Mouse (Mus musculus) forebrain, postnatal 0 days (tissue): ENCODE data around the gene Tmbim7. TPM values are rescaled to one million over a fixed set of nuclear protein-coding genes. Genes with fewer than 3 reads are reported as not detected.

Experiments
- ATAC-seq: fragments of 200-750 bp; cut with Nextera tagmentation; 2 replicates; pipeline ENCODE4 v1.8.0; 2017; ENCODE audit warnings: mild to moderate bottlenecking, moderate library complexity
- DNase-seq: peaks from one replicate; pipeline ENCODE4 v3.0.0-alpha.2; 2015
- H3K27ac ChIP-seq: fragments of 300-500 bp; sonication (generic); 2 replicates; pipeline ENCODE4 v1.5.1; 2014; ENCODE audit warnings: low read depth, mild to moderate bottlenecking, antibody characterized with exemption, low read length, moderate library complexity, mixed read lengths
- H3K27me3 ChIP-seq: fragments of 300-500 bp; sonication (generic); 2 replicates; pipeline ENCODE4 v1.6.1; 2014; ENCODE audit warnings: mild to moderate bottlenecking, low read length, mixed read lengths; ENCODE audit not compliant: insufficient read depth
- H3K36me3 ChIP-seq: fragments of 300-500 bp; sonication (generic); 2 replicates; pipeline ENCODE4 v1.6.1; 2014; ENCODE audit warnings: mild to moderate bottlenecking, moderate library complexity; ENCODE audit not compliant: insufficient read depth
- H3K4me1 ChIP-seq: fragments of 300-500 bp; sonication (generic); 2 replicates; pipeline ENCODE4 v1.6.1; 2014; ENCODE audit warnings: antibody characterized with exemption; ENCODE audit not compliant: insufficient read depth
- H3K4me2 ChIP-seq: fragments of 300-500 bp; sonication (generic); 2 replicates; pipeline ENCODE4 v1.6.1; 2014; ENCODE audit warnings: low read depth, mild to moderate bottlenecking, moderate library complexity
- H3K4me3 ChIP-seq: fragments of 300-500 bp; sonication (generic); 2 replicates; pipeline ENCODE4 v1.5.1; 2014; ENCODE audit warnings: low read depth, low read length, mixed read lengths
- H3K9ac ChIP-seq: fragments of 300-500 bp; sonication (generic); 2 replicates; pipeline ENCODE4 v1.6.1; 2014; ENCODE audit warnings: mild to moderate bottlenecking
- H3K9me3 ChIP-seq: fragments of 300-500 bp; sonication (generic); 2 replicates; pipeline ENCODE4 v1.6.1; 2016; ENCODE audit warnings: low read length
- CTCF ChIP-seq: sonication (generic); IDR thresholded peaks from 2 replicates; pipeline ENCODE4 v1.5.1; 2016; ENCODE audit warnings: antibody characterized with exemption, control low read depth, low read depth
- WGBS: fragments of 180-500 bp; shearing (Covaris S2); extraction: QIAGEN DNeasy Blood & Tissue Kit; methylation state at CpG from one replicate; pipeline ENCODE4 v1.1.7; 2014; 5-methylcytosine and 5-hydroxymethylcytosine counted together
- polyA plus RNA-seq: library from polyadenylated mRNA; unstranded; fragments of >200 nt; fragmentation: Nextera tagmentation; extraction: Ambion mirVana; gene quantifications from 2 replicates; pipeline ENCODE4 v1.2.1, GENCODE M21; 2015
- total RNA-seq: library from RNA; depleted of rRNA; stranded (reverse); fragments of >200 nt; gene quantifications from 2 replicates; pipeline ENCODE4 v1.2.3, GENCODE M21; 2014

Tmbim7 gene
- total and polyA plus RNA-seq, 2 experiments from 2014 or later, result not detected

GRCm38 (mm10) chr5:3696031-3696430 lies 45.0 kb downstream of the Tmbim7 start:
- Histone ChIP-seq H3K9ac (no peak overlapping the region), H3K4me2 (no peak overlapping the region), H3K27ac (no peak overlapping the region), H3K4me1 (no peaks in the 10 kb centered on the region), H3K9me3 (no peaks in the 10 kb centered on the region), H3K4me3 (no peak overlapping the region), H3K27me3 (no peaks in the 10 kb centered on the region), H3K36me3 (peaks cover 60% of the 10 kb centered on the region)
- WGBS, result 72% methylated on average over 3 of the region's 3 CpGs
- ATAC-seq, result no peak
- no peak for TF ChIP-seq CTCF
- DNase-seq, result no peak

GRCm38 (mm10) chr5:3700025-3700424 lies 49.0 kb downstream of the Tmbim7 start:
- DNase-seq, result no peak
- H3K36me3 ChIP-seq, result peaks cover 29% of the 10 kb centered on the region
- no peak for TF ChIP-seq CTCF
- H3K4me1 ChIP-seq, result no peaks in the 10 kb centered on the region
- H3K9me3 ChIP-seq, result no peaks in the 10 kb centered on the region
- no peak overlapping the region for H3K27ac ChIP-seq
- WGBS, result 94% methylated on average over 5 of the region's 5 CpGs
- no peak overlapping the region for H3K4me3 ChIP-seq
- H3K4me2 ChIP-seq, result no peak overlapping the region
- no peak overlapping the region for H3K9ac ChIP-seq
- no peaks in the 10 kb centered on the region for H3K27me3 ChIP-seq
- ATAC-seq, result no peak

- H3K9ac ChIP-seq, result no peak overlapping the region
Measured at GRCm38 (mm10) chr5:3702180-3702579, 51.2 kb downstream of the Tmbim7 start.

GRCm38 (mm10) chr5:3715800-3716199 lies 64.8 kb downstream of the Tmbim7 start:
- no peak for DNase-seq
- no peak for TF ChIP-seq CTCF
- no peaks in the 10 kb centered on the region for H3K4me1 ChIP-seq
- WGBS, result 95% methylated on average over 5 of the region's 5 CpGs
- H3K27me3 ChIP-seq, result no peaks in the 10 kb centered on the region
- no peak for ATAC-seq
- no peaks in the 10 kb centered on the region for H3K9me3 ChIP-seq
- H3K4me2 ChIP-seq, result no peak overlapping the region
- H3K27ac ChIP-seq, result no peak overlapping the region
- H3K9ac ChIP-seq, result no peak overlapping the region
- H3K36me3 ChIP-seq, result peaks cover 36% of the 10 kb centered on the region
- no peak overlapping the region for H3K4me3 ChIP-seq

More at GRCm38 (mm10) chr5:3702180-3702579, 51.2 kb downstream of the Tmbim7 start:
- 87% methylated on average over 4 of the region's 4 CpGs for WGBS
- no peak overlapping the region for H3K4me2 ChIP-seq
- H3K4me3 ChIP-seq, result no peak overlapping the region
- no peak overlapping the region for H3K27ac ChIP-seq
- ATAC-seq (no peak), DNase-seq (no peak)
- TF ChIP-seq CTCF, result no peak
- no peaks in the 10 kb centered on the region for H3K27me3 ChIP-seq
- no peaks in the 10 kb centered on the region for H3K4me1 ChIP-seq
- H3K9me3 ChIP-seq, result no peaks in the 10 kb centered on the region
- H3K36me3 ChIP-seq, result peaks cover 23% of the 10 kb centered on the region

- Histone ChIP-seq H3K4me3 (no peak overlapping the region), H3K27me3 (no peaks in the 10 kb centered on the region), H3K36me3 (peaks cover 33% of the 10 kb centered on the region), H3K9ac (no peak overlapping the region), H3K9me3 (no peaks in the 10 kb centered on the region), H3K4me2 (no peak overlapping the region), H3K27ac (no peak overlapping the region), H3K4me1 (no peaks in the 10 kb centered on the region)
- DNase-seq, result no peak
- no peak for TF ChIP-seq CTCF
- WGBS, result 96% methylated on average over 4 of the region's 4 CpGs
- no peak for ATAC-seq
Measured at GRCm38 (mm10) chr5:3719371-3719770, 68.4 kb downstream of the Tmbim7 start.

- 96% methylated on average over 2 of the region's 2 CpGs for WGBS
- H3K36me3 ChIP-seq, result peaks cover 18% of the 10 kb centered on the region
- no peak for ATAC-seq
- H3K4me1 ChIP-seq, result no peaks in the 10 kb centered on the region
- DNase-seq, result no peak
- H3K9me3 ChIP-seq, result no peaks in the 10 kb centered on the region
- H3K27ac ChIP-seq, result no peak overlapping the region
- no peak overlapping the region for H3K4me3 ChIP-seq
- TF ChIP-seq CTCF, result no peak
- H3K4me2 ChIP-seq, result no peak overlapping the region
- H3K27me3 ChIP-seq, result no peaks in the 10 kb centered on the region
- no peak overlapping the region for H3K9ac ChIP-seq
Measured at GRCm38 (mm10) chr5:3722873-3723272, 71.9 kb downstream of the Tmbim7 start.

GRCm38 (mm10) chr5:3723415-3723814 lies 72.4 kb downstream of the Tmbim7 start:
- DNase-seq (no peak), ATAC-seq (no peak)
- Histone ChIP-seq H3K4me3 (no peak overlapping the region), H3K4me2 (no peak overlapping the region), H3K27ac (no peak overlapping the region), H3K36me3 (peaks cover 21% of the 10 kb centered on the region), H3K27me3 (no peaks in the 10 kb centered on the region), H3K9ac (no peak overlapping the region), H3K4me1 (no peaks in the 10 kb centered on the region), H3K9me3 (no peaks in the 10 kb centered on the region)
- TF ChIP-seq CTCF, result no peak
- 93% methylated on average over 2 of the region's 2 CpGs for whole genome bisulfite sequencing

GRCm38 (mm10) chr5:3725491-3725890 lies 74.5 kb downstream of the Tmbim7 start:
- no peak overlapping the region for H3K4me2 ChIP-seq
- WGBS, result 90% methylated on average over 1 of the region's 1 CpGs

More at GRCm38 (mm10) chr5:3725491-3725890, 74.5 kb downstream of the Tmbim7 start:
- Histone ChIP-seq H3K4me1 (no peaks in the 10 kb centered on the region), H3K27ac (no peak overlapping the region), H3K4me3 (no peak overlapping the region), H3K27me3 (no peaks in the 10 kb centered on the region), H3K9me3 (no peaks in the 10 kb centered on the region), H3K36me3 (peaks cover 19% of the 10 kb centered on the region), H3K9ac (no peak overlapping the region)
- ATAC-seq (no peak), DNase-seq (no peak)
- no peak for TF ChIP-seq CTCF
